Mouse (Mus musculus): ENCODE measurements around the gene Aldh3a2. TPM values are rescaled to one million over a fixed set of nuclear protein-coding genes. Genes with fewer than 3 reads are reported as not detected.
"Not testable (repeated sequence)": the region's sequence is repeated elsewhere in the genome, so short reads cannot be mapped to it uniquely, and the experiment has no call there.

Gene Aldh3a2
- 28.5 and 32.1 TPM in 2 replicates for polyA plus RNA-seq (2015; fragmentation: Nextera tagmentation; extraction: Ambion mirVana)

DNA sequence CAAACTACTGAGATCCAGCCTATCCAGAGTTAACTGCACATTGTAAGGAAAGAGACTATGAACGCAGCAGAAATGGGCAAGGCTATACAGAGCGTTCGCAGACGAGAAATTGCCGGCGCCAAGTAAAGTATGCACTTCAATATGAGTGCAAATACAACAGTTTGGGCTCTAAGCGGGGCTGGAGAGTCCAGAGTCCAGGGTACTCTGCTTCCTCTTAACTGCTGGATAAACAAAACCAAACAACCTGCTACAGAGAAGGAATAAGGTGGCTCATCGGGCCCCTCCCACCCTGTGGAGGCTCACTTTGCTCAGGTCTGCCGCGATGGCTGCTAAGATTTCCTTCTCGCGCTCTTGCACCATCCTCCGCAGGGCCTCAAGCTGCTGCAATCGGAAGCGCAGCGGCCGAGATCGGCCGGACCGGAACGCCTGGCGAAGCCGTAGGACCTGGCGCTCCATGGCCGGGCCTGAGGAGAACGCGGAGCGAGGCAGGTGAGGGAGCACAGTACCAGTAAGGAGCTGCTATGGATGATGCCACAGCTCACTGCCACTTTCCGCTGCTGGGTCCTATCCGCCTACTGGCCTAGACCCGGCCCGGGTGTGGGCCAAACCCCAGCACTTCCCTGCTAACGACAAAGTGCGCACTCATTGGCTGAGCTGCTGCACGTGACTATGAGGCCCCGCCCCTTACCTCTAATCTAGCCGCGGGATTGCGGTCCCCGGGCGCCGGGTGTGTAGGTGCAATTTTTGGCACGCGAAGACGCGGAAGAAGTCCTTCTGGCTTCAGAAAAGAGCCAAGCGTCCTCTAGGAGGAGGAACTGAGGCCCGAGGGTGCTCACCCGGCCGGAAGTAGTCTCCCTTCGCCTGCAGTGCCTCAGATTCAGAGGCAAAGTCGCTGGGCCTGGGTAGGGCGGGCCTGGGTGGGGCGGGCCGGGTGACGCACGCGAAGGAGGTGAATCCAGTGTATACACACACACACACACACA is at the start of gene Aldh3a2:
Gene Aldh3a2 (minus strand): TSS at position 914 of the 983 bp plus-strand sequence.
- no peaks in the 10 kb centered on the region for H3K27me3 ChIP-seq (replicated peaks)
- H3K4me1 ChIP-seq = peaks cover 13% of the 10 kb centered on the region
- peak within 1 kb of the TSS; percentile 66 for H3K4me2 ChIP-seq
- ATAC-seq (ENCODE audit: low FRiP score) = peak; percentile 100
- H3K9me3 ChIP-seq (replicated peaks) = no peaks in the 10 kb centered on the region
- H3K9ac ChIP-seq (replicated peaks) = peak within 1 kb of the TSS; percentile 89
- peaks cover 18% of the 10 kb centered on the region for H3K36me3 ChIP-seq
- H3K4me3 ChIP-seq (replicated peaks) = peak within 1 kb of the TSS; percentile 67
- peak within 1 kb of the TSS; percentile 97 for H3K27ac ChIP-seq (replicated peaks)
- under 1% methylated on average over 58 of the region's 58 CpGs for WGBS

DNA sequence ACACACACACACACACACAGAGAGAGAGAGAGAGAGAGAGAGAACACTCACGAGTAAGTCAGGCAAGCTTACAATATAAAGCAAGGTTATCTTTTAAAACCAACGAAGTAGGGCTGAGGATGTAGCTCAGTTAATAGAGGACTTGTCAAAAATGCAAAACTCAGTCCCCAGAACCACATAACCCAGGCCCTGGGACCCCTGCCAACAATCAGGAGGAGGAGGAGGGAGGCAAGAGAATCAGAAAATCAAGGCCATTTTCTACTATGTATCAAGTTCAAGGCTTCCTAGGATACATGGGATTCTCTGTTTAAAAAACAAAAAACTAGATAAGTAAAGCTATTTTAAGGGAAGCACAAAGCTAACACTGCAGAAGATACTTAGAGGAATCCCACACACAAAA is 49.6 kb upstream of the Aldh3a2 start:
- Histone ChIP-seq H3K27ac (replicated peaks) (no peak overlapping the region), H3K4me2 (no peak overlapping the region), H3K9me3 (replicated peaks) (no peaks in the 10 kb centered on the region), H3K4me1 (no peaks in the 10 kb centered on the region), H3K4me3 (replicated peaks) (no peak overlapping the region), H3K27me3 (replicated peaks) (no peaks in the 10 kb centered on the region), H3K9ac (replicated peaks) (no peak overlapping the region), H3K36me3 (no peaks in the 10 kb centered on the region)
- WGBS = 69% methylated on average over 2 of the region's 2 CpGs
- no peak for ATAC-seq (ENCODE audit: low FRiP score)

DNA sequence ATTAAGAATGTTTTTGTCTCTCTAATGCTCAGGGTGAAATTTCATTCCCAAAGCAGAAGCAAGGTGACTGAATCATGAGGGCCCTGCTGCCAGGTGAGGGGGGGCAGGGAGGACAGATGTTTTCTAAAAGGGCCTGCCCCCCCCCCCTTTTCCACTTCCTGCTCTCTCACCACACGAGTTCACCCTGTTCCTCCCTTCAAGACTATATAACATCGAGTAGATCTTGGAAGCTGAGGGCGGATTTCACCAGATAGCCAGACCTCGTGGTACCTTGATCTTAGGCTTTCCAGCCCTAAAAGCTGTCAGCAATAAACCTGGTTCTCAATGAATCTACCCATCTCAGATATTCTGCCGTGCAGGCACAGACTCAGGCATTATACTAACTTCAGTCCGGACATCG is 43.1 kb upstream of the Aldh3a2 start:
- no peak overlapping the region for H3K4me2 ChIP-seq
- no peaks in the 10 kb centered on the region for H3K36me3 ChIP-seq
- H3K4me3 ChIP-seq (replicated peaks) = no peak overlapping the region
- 80% methylated on average over 7 of the region's 7 CpGs for WGBS
- H3K9me3 ChIP-seq (replicated peaks) = no peaks in the 10 kb centered on the region
- no peaks in the 10 kb centered on the region for H3K4me1 ChIP-seq
- no peak overlapping the region for H3K9ac ChIP-seq (replicated peaks)
- H3K27ac ChIP-seq (replicated peaks) = no peak overlapping the region
- ATAC-seq (ENCODE audit: low FRiP score) = no peak
- H3K27me3 ChIP-seq (replicated peaks) = no peaks in the 10 kb centered on the region

DNA sequence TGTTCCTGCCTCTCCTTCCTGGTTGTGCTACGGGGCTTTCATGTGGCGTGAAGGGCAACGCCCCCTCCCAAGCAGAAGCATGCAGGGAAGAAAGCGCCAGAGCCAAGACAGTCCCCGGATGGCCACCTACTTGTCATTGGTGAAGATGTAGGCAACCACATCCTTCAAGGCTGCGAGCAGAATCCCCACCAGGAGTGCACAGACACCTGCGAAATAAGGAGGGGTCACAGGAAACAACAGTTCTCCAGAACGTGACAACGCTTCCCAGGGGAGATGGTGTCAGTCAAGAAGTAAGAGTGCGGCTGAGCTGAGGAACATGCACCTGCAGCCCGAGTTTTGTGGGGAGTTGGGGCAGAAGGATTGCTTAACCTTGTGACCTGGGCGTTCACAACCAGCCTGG is 42.6 kb upstream of the Aldh3a2 start:
- no peaks in the 10 kb centered on the region for H3K4me1 ChIP-seq
- no peak overlapping the region for H3K9ac ChIP-seq (replicated peaks)
- H3K27me3 ChIP-seq (replicated peaks) = no peaks in the 10 kb centered on the region
- WGBS = 75% methylated on average over 12 of the region's 12 CpGs
- no peak overlapping the region for H3K4me2 ChIP-seq
- no peaks in the 10 kb centered on the region for H3K36me3 ChIP-seq
- H3K4me3 ChIP-seq (replicated peaks) = no peak overlapping the region
- no peak for ATAC-seq (ENCODE audit: low FRiP score)
- H3K27ac ChIP-seq (replicated peaks) = no peak overlapping the region
- H3K9me3 ChIP-seq (replicated peaks) = no peaks in the 10 kb centered on the region

DNA sequence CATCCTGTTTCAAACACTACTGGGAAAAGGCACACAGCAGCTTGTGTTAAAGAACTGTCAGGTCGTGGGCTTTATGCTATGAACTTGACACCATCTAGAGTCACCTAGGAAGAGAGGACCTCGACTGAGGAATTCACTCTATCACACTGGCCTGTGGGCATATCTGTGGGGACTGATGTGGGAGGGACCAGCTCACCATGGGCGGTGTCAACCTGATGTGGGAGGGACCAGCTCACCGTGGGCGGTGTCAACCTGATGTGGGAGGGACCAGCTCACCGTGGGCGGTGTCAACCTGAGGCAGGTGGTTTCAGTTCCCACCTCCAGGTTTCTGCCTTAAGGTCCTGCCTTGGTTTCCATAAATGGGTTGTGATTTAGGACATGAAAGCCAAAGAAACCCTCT is 40.5 kb upstream of the Aldh3a2 start:
- Histone ChIP-seq H3K9me3 (replicated peaks) (no peaks in the 10 kb centered on the region), H3K9ac (replicated peaks) (no peak overlapping the region), H3K27ac (replicated peaks) (no peak overlapping the region), H3K4me3 (replicated peaks) (no peak overlapping the region), H3K4me1 (no peaks in the 10 kb centered on the region), H3K27me3 (replicated peaks) (no peaks in the 10 kb centered on the region), H3K36me3 (no peaks in the 10 kb centered on the region), H3K4me2 (no peak overlapping the region)
- WGBS = 51% methylated on average over 7 of the region's 7 CpGs
- ATAC-seq (ENCODE audit: low FRiP score) = no peak

DNA sequence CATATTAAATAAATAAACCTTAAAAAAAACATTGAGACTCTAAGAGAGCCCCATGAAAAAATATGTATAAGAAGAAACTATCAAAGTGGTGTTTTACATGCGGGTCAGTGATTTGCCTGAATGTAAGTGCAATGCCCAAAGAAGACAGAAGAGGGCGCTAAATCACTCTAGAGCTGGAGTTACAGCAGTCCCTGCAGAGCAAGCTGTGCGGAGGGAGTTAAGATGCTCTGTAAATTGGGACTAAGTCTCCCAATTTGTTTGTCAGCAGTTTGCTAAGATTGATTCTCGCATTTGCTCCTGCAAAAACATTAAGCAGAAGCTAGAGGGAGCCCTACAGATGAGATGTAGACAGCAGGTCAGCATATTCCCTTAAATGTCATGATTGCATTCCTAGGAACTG is 38.1 kb upstream of the Aldh3a2 start:
- no peak for ATAC-seq (ENCODE audit: low FRiP score)

DNA sequence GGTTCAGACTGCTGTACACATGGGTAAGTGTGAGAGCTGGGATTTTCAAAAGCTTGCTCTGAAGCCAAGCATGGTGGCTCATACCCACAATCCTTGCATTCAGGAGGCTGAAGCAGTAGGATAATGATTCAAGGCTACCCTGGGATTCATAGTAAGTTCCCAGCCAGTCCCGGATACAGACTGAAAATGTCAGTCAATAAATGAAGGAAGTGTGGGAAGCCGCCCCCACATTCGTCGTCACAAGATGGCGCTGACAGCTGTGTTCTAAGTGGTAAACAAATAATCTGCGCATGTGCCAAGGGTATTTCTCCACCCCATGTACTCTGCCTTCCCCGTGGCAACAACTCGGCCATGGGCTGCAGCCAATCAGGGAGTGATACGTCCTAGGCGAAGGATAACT is 37.3 kb upstream of the Aldh3a2 start:
- H3K9ac ChIP-seq (replicated peaks); H3K9me3 ChIP-seq (replicated peaks); H3K27ac ChIP-seq (replicated peaks); ATAC-seq (ENCODE audit: low FRiP score); H3K36me3 ChIP-seq; H3K4me2 ChIP-seq; H3K4me1 ChIP-seq; H3K27me3 ChIP-seq (replicated peaks); H3K4me3 ChIP-seq (replicated peaks): not testable (repeated sequence)
- 93% methylated on average over 6 of the region's 10 CpGs for WGBS

More for the DNA sequence above, 38.1 kb upstream of the Aldh3a2 start:
- Histone ChIP-seq H3K9me3 (replicated peaks) (no peaks in the 10 kb centered on the region), H3K36me3 (no peaks in the 10 kb centered on the region), H3K27me3 (replicated peaks) (no peaks in the 10 kb centered on the region), H3K4me1 (0 out of 2 replicates have a peak, but pooled peaks cover 2% of the 10 kb centered on the region), H3K9ac (replicated peaks) (no peak overlapping the region), H3K4me2 (no peak overlapping the region), H3K27ac (replicated peaks) (no peak overlapping the region), H3K4me3 (replicated peaks) (no peak overlapping the region)
- 80% methylated on average over 4 of the region's 4 CpGs for whole genome bisulfite sequencing

DNA sequence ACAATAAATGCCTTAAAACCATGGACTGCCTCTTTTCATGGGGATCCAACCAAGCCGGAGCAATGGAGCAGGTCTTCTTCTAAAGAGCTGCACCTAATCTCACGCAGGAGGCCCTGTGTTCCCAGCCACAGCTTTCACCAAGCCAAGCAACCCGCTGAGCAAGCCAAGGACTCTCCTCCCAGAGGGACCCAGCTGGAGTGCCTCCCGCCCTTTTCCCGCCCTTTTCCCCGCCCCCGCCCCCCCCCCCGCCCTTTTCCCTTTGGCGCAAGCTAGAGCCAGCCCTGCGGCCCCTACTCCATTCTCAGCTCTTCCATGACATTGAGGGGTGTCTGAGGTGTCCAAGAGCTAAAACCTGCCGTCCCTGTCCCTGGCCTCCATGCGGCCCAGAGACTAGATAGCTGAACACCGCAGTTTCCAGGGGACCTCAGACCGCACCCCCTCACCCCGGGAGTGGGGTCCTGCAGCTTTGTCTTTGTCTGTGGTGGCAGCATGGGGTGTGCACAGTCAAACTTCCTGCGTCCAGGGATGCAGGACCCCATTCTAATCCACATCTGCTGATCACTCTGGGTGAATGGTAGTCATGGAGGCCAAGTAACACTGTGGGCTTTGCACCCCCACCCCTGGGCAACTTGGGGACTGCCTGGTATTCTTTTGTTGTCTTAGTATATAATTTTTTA is 33.6 kb upstream of the Aldh3a2 start:
- no peak for ATAC-seq (ENCODE audit: low FRiP score)
- H3K4me2 ChIP-seq = peak overlapping the region; percentile 20
- WGBS = 21% methylated on average over 13 of the region's 16 CpGs

DNA sequence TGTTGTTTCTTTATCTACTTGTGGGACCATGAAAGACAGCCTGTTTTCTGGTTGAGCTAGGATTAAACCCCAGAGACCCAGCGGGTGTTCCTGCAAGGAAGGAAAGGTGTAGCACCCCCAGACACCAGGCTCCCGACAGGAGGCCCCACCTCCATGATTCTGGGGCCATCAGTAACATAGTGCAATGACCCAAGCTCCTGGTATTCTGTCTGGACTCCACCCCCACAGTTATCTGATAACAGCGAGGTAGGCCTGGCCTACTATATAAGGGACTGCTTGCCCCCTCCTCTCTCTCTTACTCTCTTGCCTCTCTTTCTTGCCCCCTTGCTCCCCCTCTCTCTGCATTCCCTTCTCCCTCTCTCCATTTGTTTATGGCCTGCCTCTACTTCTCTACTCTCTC is 32.9 kb upstream of the Aldh3a2 start:
- Histone ChIP-seq H3K27ac (replicated peaks) (no peak overlapping the region), H3K27me3 (replicated peaks) (no peaks in the 10 kb centered on the region), H3K4me2 (no peak overlapping the region; the same call in 1 of the 2 replicates), H3K36me3 (no peaks in the 10 kb centered on the region), H3K9me3 (replicated peaks) (no peaks in the 10 kb centered on the region), H3K4me1 (0 out of 2 replicates have a peak, but pooled peaks cover 2% of the 10 kb centered on the region), H3K4me3 (replicated peaks) (no peak overlapping the region), H3K9ac (replicated peaks) (no peak overlapping the region)
- no peak for ATAC-seq (ENCODE audit: low FRiP score)
- 65% methylated on average over 3 of the region's 3 CpGs for WGBS

More for the DNA sequence above, 33.6 kb upstream of the Aldh3a2 start:
- Histone ChIP-seq H3K27ac (replicated peaks) (no peak overlapping the region), H3K9me3 (replicated peaks) (no peaks in the 10 kb centered on the region), H3K36me3 (no peaks in the 10 kb centered on the region), H3K4me3 (replicated peaks) (no peak overlapping the region), H3K4me1 (0 out of 2 replicates have a peak, but pooled peaks cover 2% of the 10 kb centered on the region), H3K9ac (replicated peaks) (no peak overlapping the region), H3K27me3 (replicated peaks) (no peaks in the 10 kb centered on the region)

DNA sequence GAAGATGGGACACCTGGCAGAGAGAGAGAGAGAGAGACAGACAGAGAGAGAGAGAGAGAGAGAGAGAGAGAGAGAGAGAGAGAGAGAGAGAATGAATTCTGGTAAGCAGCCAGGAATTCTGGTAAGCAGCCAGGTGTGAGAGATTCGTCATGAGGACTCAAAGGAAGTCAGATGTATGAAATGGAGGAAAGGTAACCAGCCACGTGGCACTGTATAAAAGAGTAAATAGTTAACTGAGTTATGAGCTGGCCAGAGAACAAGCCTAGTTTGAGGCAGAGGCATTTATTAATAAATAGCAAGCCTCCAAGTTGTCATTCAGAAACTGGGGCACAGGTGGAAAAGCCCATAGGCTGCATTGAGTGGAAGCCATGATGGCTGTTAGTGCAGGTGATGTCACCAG is 30.6 kb upstream of the Aldh3a2 start:
- Histone ChIP-seq H3K4me1 (0 out of 2 replicates have a peak, but pooled peaks cover 2% of the 10 kb centered on the region), H3K9me3 (replicated peaks) (no peaks in the 10 kb centered on the region), H3K27me3 (replicated peaks) (no peaks in the 10 kb centered on the region), H3K36me3 (no peaks in the 10 kb centered on the region), H3K4me2 (no peak overlapping the region), H3K9ac (replicated peaks) (no peak overlapping the region), H3K27ac (replicated peaks) (no peak overlapping the region), H3K4me3 (replicated peaks) (no peak overlapping the region)
- ATAC-seq (ENCODE audit: low FRiP score) = no peak
- WGBS = 80% methylated on average over 2 of the region's 2 CpGs

DNA sequence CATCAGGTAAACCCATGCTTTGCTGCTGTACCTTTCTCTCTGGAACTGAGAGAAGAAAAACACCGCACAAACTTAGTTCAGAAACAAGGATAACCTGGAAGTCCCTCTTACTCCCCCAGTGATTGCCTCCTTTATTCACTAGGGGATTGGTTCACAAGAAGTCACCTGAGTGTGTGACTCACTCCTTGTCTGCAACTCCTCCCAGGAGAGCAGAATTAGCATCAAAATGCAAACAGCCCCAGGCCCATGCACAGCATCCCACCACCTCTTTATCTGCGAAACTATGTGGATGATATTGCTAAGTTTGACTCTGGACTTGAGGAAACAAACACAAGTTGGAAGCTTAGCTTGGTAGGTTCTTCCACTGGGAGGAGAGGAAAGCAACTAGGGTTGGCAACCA is 30.1 kb upstream of the Aldh3a2 start:
- H3K9ac ChIP-seq (replicated peaks) = no peak overlapping the region
- no peaks in the 10 kb centered on the region for H3K9me3 ChIP-seq (replicated peaks)
- no peak for ATAC-seq (ENCODE audit: low FRiP score)
- no peaks in the 10 kb centered on the region for H3K27me3 ChIP-seq (replicated peaks)
- H3K36me3 ChIP-seq = no peaks in the 10 kb centered on the region
- no peak overlapping the region for H3K4me3 ChIP-seq (replicated peaks)
- H3K4me1 ChIP-seq = 0 out of 2 replicates have a peak, but pooled peaks cover 2% of the 10 kb centered on the region
- WGBS = 95% methylated on average over 2 of the region's 2 CpGs
- no peak overlapping the region for H3K27ac ChIP-seq (replicated peaks)
- H3K4me2 ChIP-seq = no peak overlapping the region
